Mouse (Mus musculus) ES-Bruce4 (cell line): ENCODE measurements around the gene Cd79b.

Source experiments
- CTCF ChIP-seq: IDR thresholded peaks from one replicate; pipeline ENCODE4 v1.8.1; 2011; ENCODE audit warnings: low read depth, low read length
- EP300 ChIP-seq: IDR thresholded peaks from 2 replicates; pipeline ENCODE4 v1.6.1; 2011; ENCODE audit warnings: low read depth, low read length; ENCODE audit not compliant: insufficient read depth

DNA sequence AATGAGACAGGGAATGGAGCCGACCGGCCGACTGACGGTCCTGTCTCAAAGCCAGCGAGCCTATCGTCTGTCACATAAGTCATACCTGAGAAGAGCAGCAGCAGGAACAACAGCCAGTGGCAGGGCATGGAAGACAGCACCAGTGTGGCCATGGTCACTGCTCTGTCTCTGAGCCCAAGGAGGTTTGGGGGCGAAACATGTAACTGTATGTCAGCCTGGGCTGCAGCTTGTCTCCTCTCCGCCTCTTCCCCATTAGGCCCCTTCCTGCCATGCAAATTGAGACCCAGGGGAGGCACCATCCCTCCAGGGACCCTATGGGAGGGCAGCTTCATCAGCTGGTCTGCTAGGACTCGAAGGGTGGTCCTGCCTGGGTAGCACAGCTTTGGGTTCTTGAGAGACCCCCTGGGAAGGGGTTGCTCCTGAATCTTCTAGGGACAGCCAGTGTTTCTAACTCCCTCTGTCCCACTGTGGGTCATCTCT, at the start of gene Cd79b:
- TF ChIP-seq EP300: no peak
- no peak for TF ChIP-seq CTCF
